Mouse (Mus musculus) megakaryocyte, embryonic 14.5 days (primary cell): ENCODE results near the gene Zfp804a.

Source experiments
- FLI1 ChIP-seq: IDR thresholded peaks from 2 replicates; pipeline ENCODE4 v1.6.1; 2012; ENCODE audit warnings: low read length, inconsistent platforms, mixed read lengths
- GATA1 ChIP-seq: IDR thresholded peaks from 3 replicates; pipeline ENCODE4 v1.6.1; 2012; ENCODE audit warnings: mixed read lengths, low read length, inconsistent platforms, borderline replicate concordance

DNA sequence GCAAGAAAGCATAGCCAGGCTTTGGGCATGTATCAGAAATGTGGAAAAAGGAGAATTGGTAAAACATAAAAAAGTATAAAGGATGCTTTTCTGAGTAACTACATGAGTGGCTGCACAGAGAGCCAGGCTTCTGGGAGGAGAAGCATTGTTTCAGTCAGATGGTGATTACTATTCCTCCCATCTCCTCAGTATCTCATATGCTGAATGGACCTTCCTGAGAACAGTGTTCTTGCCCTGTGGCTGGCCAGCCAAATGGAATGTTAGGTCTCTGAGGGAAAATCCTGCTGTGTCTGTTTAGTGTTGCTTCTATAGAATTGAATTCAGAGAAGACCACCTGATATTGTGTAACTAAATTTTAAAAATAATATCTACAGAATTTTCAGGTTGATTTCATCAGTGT, 193.0 kb downstream of the Zfp804a start:
- TF ChIP-seq FLI1 = no peak
- no peak for TF ChIP-seq GATA1
